Mouse (Mus musculus) G1E (cell line): ENCODE measurements around the gene Ank3.

Experiments
- CTCF ChIP-seq: IDR thresholded peaks from 2 replicates; pipeline ENCODE4 v1.5.1; 2012; ENCODE audit warnings: low read depth, low read length, inconsistent platforms, mixed read lengths
- GATA2 ChIP-seq: IDR thresholded peaks from 2 replicates; pipeline ENCODE4 v1.6.1; 2012; ENCODE audit warnings: low read depth, low read length, inconsistent platforms, borderline replicate concordance

DNA sequence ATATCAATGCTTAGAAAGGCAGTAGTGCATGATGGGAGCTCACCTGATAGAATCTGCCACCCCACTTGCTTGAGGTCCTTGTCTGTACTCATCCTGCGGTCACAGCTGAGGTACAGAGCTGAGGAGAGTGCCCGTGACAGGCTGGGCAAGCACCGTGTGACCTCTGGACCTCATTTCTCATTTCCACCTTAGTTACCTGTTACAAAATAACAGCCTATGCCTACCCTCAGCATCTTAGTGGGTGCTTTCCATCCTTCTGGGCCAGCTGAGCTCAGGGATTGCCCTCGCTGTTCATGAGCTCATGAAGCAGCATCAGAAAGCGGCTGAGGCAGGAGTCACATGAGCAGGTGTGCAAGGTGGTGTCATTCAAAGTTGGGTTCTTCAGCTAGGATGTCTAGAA is 523.5 kb downstream of the Ank3 start:
- TF ChIP-seq CTCF, result no peak
- no peak for TF ChIP-seq GATA2
